Mouse (Mus musculus): ENCODE data around the gene Patj.

DNA sequence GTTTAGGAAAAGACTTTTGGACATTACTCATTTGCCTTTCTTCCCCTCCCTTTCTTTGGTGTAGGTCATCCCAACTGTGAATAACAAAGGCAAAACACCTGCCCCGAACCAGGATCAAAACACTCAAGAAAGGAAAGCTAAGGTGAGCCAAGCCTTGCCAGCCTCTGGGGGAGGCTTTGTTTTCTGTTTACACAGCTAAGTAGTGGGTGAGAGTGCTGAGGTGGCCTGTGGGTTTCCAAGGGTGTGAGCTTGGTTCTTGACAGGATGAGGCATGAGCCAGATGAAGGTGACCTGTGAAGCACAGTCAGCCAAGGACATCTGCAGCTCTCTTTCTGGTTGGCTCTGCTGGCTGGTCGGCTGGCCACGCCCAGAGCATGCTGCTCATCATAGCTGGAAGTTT lies 139.9 kb downstream of the Patj start:
- TF ChIP-seq USF1 (IDR thresholded peaks at IDR 0.05; ENCODE audit: low read depth) = no peak
- no peak for TF ChIP-seq POLR2A (IDR thresholded peaks at IDR 0.05; ENCODE audit: insufficient read length, low read depth)
- TF ChIP-seq MYOD1 (IDR thresholded peaks at IDR 0.05; ENCODE audit: control insufficient read depth in 1 of 3, insufficient read length in 2 of 3, low read depth in 2 of 3) = no peak
- no peak for TF ChIP-seq MAX (IDR thresholded peaks at IDR 0.05; ENCODE audit: low read depth)
- no peak for TF ChIP-seq POLR2AphosphoS2 (IDR thresholded peaks at IDR 0.05; ENCODE audit: insufficient read length, low read depth)
- TF ChIP-seq E2F4 (IDR thresholded peaks at IDR 0.05; ENCODE audit: insufficient read depth) = no peak
- TF ChIP-seq TCF12 (IDR thresholded peaks at IDR 0.05; ENCODE audit: insufficient read depth, poor library complexity, severe bottlenecking) = no peak
- no peak for TF ChIP-seq MYOG (IDR thresholded peaks at IDR 0.05; ENCODE audit: control insufficient read depth in 1 of 3, insufficient read depth in 1 of 3, insufficient read length in 2 of 3, low read depth in 2 of 3)
- no peak for TF ChIP-seq TCF3 (IDR thresholded peaks at IDR 0.05; ENCODE audit: insufficient read length, low read depth)
- no peak for TF ChIP-seq CEBPB (IDR thresholded peaks at IDR 0.05; ENCODE audit: insufficient read depth, poor library complexity, severe bottlenecking)
- no peak for TF ChIP-seq REST (IDR thresholded peaks at IDR 0.05; ENCODE audit: insufficient read depth, insufficient read length)
